In genomic region chr3:131917734-131918534, GRCm38 (mm10) we compare ENCODE assay signal across 26 mouse cellular contexts.
DNase-seq lines count a peak whose midpoint lies in the region; ATAC-seq and TF ChIP-seq lines count a peak whose summit lies in the region.
"Had no signal": no experiment of that assay in that cellular context is flagged by ENCODE, and none has a peak within 500 bp of the region (broad histone marks: within the 10 kb centered on the region; RNA-seq: fewer than 3 reads in every experiment).

No protein-coding gene starts in this region.

- CTCF ChIA-PET in Patski (lab: Charles Lee) = interaction anchor here (1.0 to 3.2 kb wide), 2 partner anchors 11 to 108 kb away, joined by 3 to 10 read pairs; no protein-coding TSS in a partner anchor

- no peak for TF ChIP-seq CTCF in Patski (IDR thresholded peaks at IDR 0.05)

- H3K9me3 ChIP-seq in forebrain, embryonic 15.5 days = no peaks in the 10 kb centered on the region
- no peaks in the 10 kb centered on the region for H3K9me3 ChIP-seq in forebrain, embryonic 11.5 days (ENCODE audit: control insufficient read depth, low read length)
- peaks cover 4% of the 10 kb centered on the region; the same call in 1 of the 2 replicates for H3K9me3 ChIP-seq in hindbrain, embryonic 13.5 days
- peaks cover 3% of the 10 kb centered on the region; the same call in 1 of the 2 replicates for H3K9me3 ChIP-seq in hindbrain, embryonic 16.5 days (ENCODE audit: control insufficient read depth, low read length)
- H3K9me3 ChIP-seq: embryonic facial prominence, embryonic 12.5 days; embryonic facial prominence, embryonic 15.5 days; heart, embryonic 15.5 days; hindbrain, embryonic 10.5 days had no signal

- no peak overlapping the region for H3K9ac ChIP-seq in forebrain, embryonic 15.5 days (replicated peaks)
- H3K9ac ChIP-seq in forebrain, embryonic 11.5 days (ENCODE audit: low read length) = no peak overlapping the region
- no peak overlapping the region for H3K9ac ChIP-seq in hindbrain, embryonic 13.5 days
- H3K9ac ChIP-seq in hindbrain, embryonic 16.5 days (ENCODE audit: low read depth, low read length) = no peak overlapping the region
- H3K9ac ChIP-seq: embryonic facial prominence, embryonic 12.5 days; embryonic facial prominence, embryonic 15.5 days; heart, embryonic 12.5 days; heart, embryonic 15.5 days; hindbrain, embryonic 14.5 days had no signal

- H3K4me2 ChIP-seq in forebrain, embryonic 15.5 days (replicated peaks) = no peak overlapping the region
- no peak overlapping the region for H3K4me2 ChIP-seq in forebrain, embryonic 11.5 days (ENCODE audit: low read depth, low read length, severe bottlenecking)
- H3K4me2 ChIP-seq in hindbrain, embryonic 13.5 days = no peak overlapping the region
- H3K4me2 ChIP-seq in hindbrain, embryonic 16.5 days (ENCODE audit: low read length) = no peak overlapping the region
- H3K4me2 ChIP-seq: embryonic facial prominence, embryonic 12.5 days; embryonic facial prominence, embryonic 15.5 days; heart, embryonic 12.5 days; heart, embryonic 15.5 days; hindbrain, embryonic 14.5 days had no signal

- POLR2A ChIA-PET in Patski (lab: Charles Lee) = interaction anchor here (0.7 kb wide), 1 partner anchor 9 kb away, joined by 3 read pairs; no protein-coding TSS in a partner anchor

- H3K27ac ChIP-seq in forebrain, embryonic 15.5 days (replicated peaks) = no peak overlapping the region
- H3K27ac ChIP-seq in forebrain, embryonic 11.5 days (ENCODE audit: low read depth, low read length) = no peak overlapping the region
- H3K27ac ChIP-seq in hindbrain, embryonic 13.5 days = no peak overlapping the region
- H3K27ac ChIP-seq in hindbrain, embryonic 16.5 days (ENCODE audit: low read depth, low read length) = no peak overlapping the region
- H3K27ac ChIP-seq: embryonic facial prominence, embryonic 12.5 days; embryonic facial prominence, embryonic 15.5 days; gastrocnemius, adult 2 months; heart, embryonic 15.5 days; hindbrain, embryonic 10.5 days; hindbrain, embryonic 14.5 days had no signal

- H3K27me3 ChIP-seq in forebrain, embryonic 15.5 days = no peaks in the 10 kb centered on the region
- no peaks in the 10 kb centered on the region for H3K27me3 ChIP-seq in forebrain, embryonic 11.5 days (ENCODE audit: control insufficient read depth, insufficient read depth, low read length)
- H3K27me3 ChIP-seq in hindbrain, embryonic 13.5 days = 0 out of 2 replicates have a peak, but pooled peaks cover 2% of the 10 kb centered on the region
- no peaks in the 10 kb centered on the region for H3K27me3 ChIP-seq in hindbrain, embryonic 16.5 days (replicated peaks; ENCODE audit: control insufficient read depth, insufficient read depth, low read length)
- no peaks in the 10 kb centered on the region for H3K27me3 ChIP-seq in Patski
- H3K27me3 ChIP-seq: embryonic facial prominence, embryonic 12.5 days; embryonic facial prominence, embryonic 15.5 days; heart, embryonic 15.5 days had no signal

- DNase-seq in forebrain, embryonic 11.5 days (ENCODE audit: low spot score) = no peak
- DNase-seq in Muller cell, postnatal 12 days (ENCODE audit: inconsistent ontology term) = peak; percentile 73
- no peak for DNase-seq in Patski (ENCODE audit: low read depth, low spot score)
- no peak for DNase-seq in gastrocnemius, adult 8-10 months (ENCODE audit: low spot score in 2 of 2)
- DNase-seq: adrenal gland, postnatal 10 days; adrenal gland, postnatal 36 days; cerebellum, adult 11 months; cerebellum, adult 2 months; cerebellum, adult 9-11 months; cerebellum, postnatal 25 days; gastrocnemius, adult 2 months; gastrocnemius, postnatal 25 days; heart, postnatal 10 days; heart, postnatal 36 days; kidney, adult 2 months had no signal

- no peaks in the 10 kb centered on the region for H3K36me3 ChIP-seq in forebrain, embryonic 15.5 days
- no peaks in the 10 kb centered on the region for H3K36me3 ChIP-seq in forebrain, embryonic 11.5 days (ENCODE audit: control insufficient read depth, insufficient read depth, low read length)
- no peaks in the 10 kb centered on the region for H3K36me3 ChIP-seq in hindbrain, embryonic 13.5 days
- no peaks in the 10 kb centered on the region for H3K36me3 ChIP-seq in hindbrain, embryonic 16.5 days (ENCODE audit: control insufficient read depth, insufficient read depth, low read length)
- H3K36me3 ChIP-seq: embryonic facial prominence, embryonic 12.5 days; embryonic facial prominence, embryonic 15.5 days; heart, embryonic 12.5 days; heart, embryonic 15.5 days; hindbrain, embryonic 10.5 days had no signal

- in situ Hi-C loops in Patski (cut with MboI; ENCODE audit: low pct_unique_long_range_greater_than_20kb) = loop anchor here (10.0 kb wide), 1 partner anchor 323 kb away; no protein-coding TSS in a partner anchor

- no peaks in the 10 kb centered on the region for H3K4me1 ChIP-seq in forebrain, embryonic 15.5 days
- H3K4me1 ChIP-seq in forebrain, embryonic 11.5 days (replicated peaks; ENCODE audit: control insufficient read depth, insufficient read depth, low read length) = no peaks in the 10 kb centered on the region
- 0 out of 2 replicates have a peak, but pooled peaks cover 3% of the 10 kb centered on the region for H3K4me1 ChIP-seq in hindbrain, embryonic 13.5 days (replicated peaks)
- H3K4me1 ChIP-seq in hindbrain, embryonic 16.5 days (ENCODE audit: control insufficient read depth, insufficient read depth, low read depth, low read length) = no peaks in the 10 kb centered on the region
- H3K4me1 ChIP-seq: embryonic facial prominence, embryonic 12.5 days; embryonic facial prominence, embryonic 15.5 days; heart, embryonic 12.5 days; hindbrain, embryonic 10.5 days had no signal

- H3K4me3 ChIP-seq in forebrain, embryonic 15.5 days = no peak overlapping the region
- H3K4me3 ChIP-seq in forebrain, embryonic 11.5 days (ENCODE audit: low read depth, low read length) = no peak overlapping the region
- H3K4me3 ChIP-seq in hindbrain, embryonic 13.5 days = no peak overlapping the region
- H3K4me3 ChIP-seq in hindbrain, embryonic 16.5 days (ENCODE audit: low read length) = no peak overlapping the region
- H3K4me3 ChIP-seq: embryonic facial prominence, embryonic 12.5 days; embryonic facial prominence, embryonic 15.5 days; gastrocnemius, adult 2 months; heart, embryonic 12.5 days; heart, embryonic 15.5 days; hindbrain, embryonic 10.5 days had no signal

- peak; percentile 69 for ATAC-seq in forebrain, embryonic 15.5 days (replicated peaks)
- no peak for ATAC-seq in forebrain, embryonic 11.5 days (replicated peaks; ENCODE audit: low FRiP score)
- ATAC-seq in hindbrain, embryonic 13.5 days (ENCODE audit: low FRiP score) = peak; percentile 32; the same call in 1 of the 2 replicates
- ATAC-seq in hindbrain, embryonic 16.5 days = no peak
- peak; percentile 70 for ATAC-seq in Patski
- ATAC-seq: CD4-positive, CD25-positive, alpha-beta regulatory T cell, adult 4 months; intestine, postnatal 0 days had no signal

- WGBS in forebrain, embryonic 15.5 days = 70% methylated on average over 13 of the region's 13 CpGs
- 84% methylated on average over 13 of the region's 13 CpGs for WGBS in forebrain, embryonic 11.5 days
- WGBS in hindbrain, embryonic 13.5 days = 51% methylated on average over 13 of the region's 13 CpGs
- WGBS in hindbrain, embryonic 16.5 days = 61% methylated on average over 13 of the region's 13 CpGs

Comparison
In these comparisons a context has a peak if more than half of its experiments do, and no peak if none do; other contexts are left out.
1. ATAC-seq: peak in forebrain, embryonic 15.5 days (single experiment), hindbrain, embryonic 13.5 days (single experiment) and Patski (single experiment); none in forebrain, embryonic 11.5 days (single experiment) and hindbrain, embryonic 16.5 days (single experiment).